Mouse (Mus musculus) brain, embryonic 14.5 days (tissue): ENCODE measurements around the gene Cbx7.

Experiments
- CTCF ChIP-seq: fragments of 200-500 bp; IDR thresholded peaks from 2 replicates; pipeline ENCODE4 v1.5.1; 2012; ENCODE audit warnings: inconsistent platforms, mild to moderate bottlenecking, moderate library complexity, borderline replicate concordance; ENCODE audit not compliant: insufficient read depth, insufficient read length; ENCODE audit errors: extremely low read depth
- POLR2A ChIP-seq: fragments of 200-500 bp; IDR thresholded peaks from 2 replicates; pipeline ENCODE4 v1.6.1; 2012; ENCODE audit warnings: mild to moderate bottlenecking, inconsistent platforms, borderline replicate concordance; ENCODE audit not compliant: poor library complexity, insufficient read depth, insufficient read length, severe bottlenecking; ENCODE audit errors: extremely low read depth

- TF ChIP-seq CTCF, result no peak
- TF ChIP-seq POLR2A, result no peak
These were observed 95.5 kb downstream of the Cbx7 start for GRCm38 (mm10) chr15:79875261-79875995.
